Mouse (Mus musculus) hindbrain, postnatal 0 days (tissue): ENCODE results near the gene Tgm4. TPM values are rescaled to one million over a fixed set of nuclear protein-coding genes. Genes with fewer than 3 reads are reported as not detected.
A peak's percentile ranks its signal among the peaks of the same experiment; 100 is the strongest.

Experiments
- ATAC-seq: fragments of 200-750 bp; cut with Nextera tagmentation; 2 replicates; pipeline ENCODE4 v1.8.0; 2017; ENCODE audit warnings: mild to moderate bottlenecking, moderate TSS enrichment, moderate library complexity
- DNase-seq: peaks from one replicate; pipeline ENCODE4 v3.0.0-alpha.2; 2015; ENCODE audit warnings: low spot score
- H3K27ac ChIP-seq: fragments of 300-500 bp; sonication (generic); 2 replicates; pipeline ENCODE4 v1.5.1; 2014; ENCODE audit warnings: mild to moderate bottlenecking
- H3K27me3 ChIP-seq: fragments of 300-500 bp; sonication (generic); 2 replicates; pipeline ENCODE4 v1.6.1; 2014; ENCODE audit warnings: low read length, mixed read lengths; ENCODE audit not compliant: insufficient read depth
- H3K36me3 ChIP-seq: fragments of 300-500 bp; sonication (generic); 2 replicates; pipeline ENCODE4 v1.6.1; 2014; ENCODE audit warnings: low read length, mixed read lengths; ENCODE audit not compliant: insufficient read depth
- H3K4me1 ChIP-seq: fragments of 300-500 bp; sonication (generic); 2 replicates; pipeline ENCODE4 v1.6.1; 2014; ENCODE audit warnings: antibody characterized with exemption, low read length, mixed read lengths; ENCODE audit not compliant: insufficient read depth
- H3K4me2 ChIP-seq: fragments of 300-500 bp; sonication (generic); 2 replicates; pipeline ENCODE4 v1.6.1; 2014; ENCODE audit warnings: low read depth, mild to moderate bottlenecking, low read length, moderate library complexity, mixed read lengths
- H3K4me3 ChIP-seq: fragments of 300-500 bp; sonication (generic); 2 replicates; pipeline ENCODE4 v1.5.1; 2014; ENCODE audit warnings: low read length
- H3K9ac ChIP-seq: fragments of 300-500 bp; sonication (generic); replicated peaks from 2 replicates; pipeline ENCODE4 v1.6.1; 2014; ENCODE audit warnings: mild to moderate bottlenecking, low read length, moderate library complexity, mixed read lengths
- H3K9me3 ChIP-seq: fragments of 300-500 bp; sonication (generic); 2 replicates; pipeline ENCODE4 v1.6.1; 2016; ENCODE audit warnings: low read length, mixed read lengths
- CTCF ChIP-seq: IDR thresholded peaks from 2 replicates; pipeline ENCODE4 v1.5.1; 2016; ENCODE audit warnings: antibody characterized with exemption, control low read depth, low read depth
- WGBS: fragments of 180-500 bp; shearing (Covaris S2); extraction: QIAGEN DNeasy Blood & Tissue Kit; methylation state at CpG from one replicate; pipeline ENCODE4 v1.1.7; 2014; 5-methylcytosine and 5-hydroxymethylcytosine counted together
- polyA plus RNA-seq: library from polyadenylated mRNA; unstranded; fragments of >200 nt; fragmentation: Nextera tagmentation; extraction: Ambion mirVana; gene quantifications from 2 replicates; pipeline ENCODE4 v1.2.1, GENCODE M21; 2015
- total RNA-seq: library from RNA; depleted of rRNA; stranded (reverse); fragments of >200 nt; gene quantifications from 2 replicates; pipeline ENCODE4 v1.2.3, GENCODE M21; 2014

Gene Tgm4
- total and polyA plus RNA-seq, 2 experiments from 2014 or later, result 0.10 to 0.45 TPM

- Histone ChIP-seq H3K4me1 (no peaks in the 10 kb centered on the region; the same call in 1 of the 2 replicates), H3K27me3 (no peaks in the 10 kb centered on the region), H3K9me3 (no peaks in the 10 kb centered on the region), H3K27ac (no peak overlapping the region), H3K4me2 (no peak overlapping the region), H3K4me3 (no peak overlapping the region), H3K9ac (no peak overlapping the region), H3K36me3 (peaks cover 16% of the 10 kb centered on the region)
- ATAC-seq (no peak), DNase-seq (no peak)
- TF ChIP-seq CTCF, result no peak
These were observed 68.9 kb downstream of the Tgm4 start for GRCm38 (mm10) chr9:123103425-123103824.

DNA sequence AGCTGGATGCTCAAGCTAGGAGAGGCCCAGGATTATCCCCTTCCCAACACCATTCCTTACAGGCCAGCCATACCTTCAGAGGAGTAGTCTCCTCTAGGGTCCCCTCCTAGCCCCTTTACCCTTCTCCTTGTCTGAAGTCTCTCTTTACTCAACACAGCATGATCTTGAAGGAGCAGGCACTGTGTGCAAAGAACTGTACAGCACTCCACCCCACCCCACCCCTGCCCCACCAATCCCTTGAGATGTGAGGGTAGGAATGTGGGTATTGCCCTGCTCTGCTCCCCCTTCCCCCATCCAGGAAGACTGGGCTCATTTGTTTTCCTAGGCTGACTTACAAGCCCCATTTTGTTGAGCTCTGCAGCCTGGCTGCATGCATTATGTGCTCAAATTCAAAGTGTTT is 69.8 kb downstream of the Tgm4 start:
- ATAC-seq, result no peak
- H3K27ac ChIP-seq, result no peak overlapping the region
- no peak for TF ChIP-seq CTCF

GRCm38 (mm10) chr9:123107186-123107585 is 72.7 kb downstream of the Tgm4 start:
- DNase-seq, result no peak
- no peaks in the 10 kb centered on the region for H3K27me3 ChIP-seq
- TF ChIP-seq CTCF, result no peak
- H3K4me3 ChIP-seq, result no peak overlapping the region
- no peak for ATAC-seq
- H3K4me2 ChIP-seq, result no peak overlapping the region
- H3K9me3 ChIP-seq, result no peaks in the 10 kb centered on the region
- H3K36me3 ChIP-seq, result peaks cover 5% of the 10 kb centered on the region; the same call in 1 of the 2 replicates
- 94% methylated on average over 4 of the region's 4 CpGs for WGBS
- H3K9ac ChIP-seq, result no peak overlapping the region
- H3K4me1 ChIP-seq, result peaks cover 8% of the 10 kb centered on the region
- no peak overlapping the region for H3K27ac ChIP-seq

More for the DNA sequence above, 69.8 kb downstream of the Tgm4 start:
- Histone ChIP-seq H3K36me3 (peaks cover 15% of the 10 kb centered on the region), H3K9ac (no peak overlapping the region), H3K4me1 (no peaks in the 10 kb centered on the region; the same call in 1 of the 2 replicates), H3K4me2 (no peak overlapping the region), H3K27me3 (no peaks in the 10 kb centered on the region), H3K9me3 (no peaks in the 10 kb centered on the region), H3K4me3 (no peak overlapping the region)
- no peak for DNase-seq

GRCm38 (mm10) chr9:123109188-123109587 is 74.7 kb downstream of the Tgm4 start:
- Histone ChIP-seq H3K4me1 (peaks cover 14% of the 10 kb centered on the region), H3K9ac (no peak overlapping the region), H3K27me3 (no peaks in the 10 kb centered on the region), H3K27ac (no peak overlapping the region), H3K4me3 (no peak overlapping the region), H3K36me3 (peaks cover 4% of the 10 kb centered on the region; the same call in 1 of the 2 replicates), H3K4me2 (no peak overlapping the region), H3K9me3 (no peaks in the 10 kb centered on the region)
- no peak for TF ChIP-seq CTCF
- 85% methylated on average over 7 of the region's 7 CpGs for WGBS
- no peak for DNase-seq
- ATAC-seq, result no peak

DNA sequence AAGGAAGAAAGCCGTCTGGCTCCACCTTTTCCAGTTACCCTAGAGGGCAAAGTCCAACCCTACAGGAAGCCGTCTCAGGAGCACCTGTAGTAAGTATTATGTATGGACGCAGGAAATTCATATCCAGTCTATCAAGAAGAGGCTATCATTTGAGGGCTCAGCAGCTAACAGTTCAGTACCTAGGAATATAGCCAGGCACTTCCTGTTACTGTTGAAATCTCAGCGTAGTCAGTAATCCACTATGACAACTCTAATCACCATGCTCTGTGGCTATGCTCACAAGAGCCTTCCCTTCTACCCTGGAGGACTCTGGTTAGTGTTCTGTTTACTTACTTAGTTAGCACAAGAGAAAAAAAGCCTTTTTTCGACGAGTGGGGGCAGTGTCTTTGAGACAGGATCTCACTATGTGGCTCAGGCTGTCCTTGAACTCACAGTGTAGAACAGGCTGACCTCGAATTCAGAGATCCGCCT is 77.3 kb downstream of the Tgm4 start:
- no peaks in the 10 kb centered on the region for H3K36me3 ChIP-seq
- H3K4me3 ChIP-seq, result peak overlapping the region; percentile 77
- H3K27ac ChIP-seq, result no peak overlapping the region
- DNase-seq (peak; percentile 4), ATAC-seq (no peak)
- peaks cover 15% of the 10 kb centered on the region for H3K4me1 ChIP-seq
- no peaks in the 10 kb centered on the region for H3K9me3 ChIP-seq
- peak overlapping the region; percentile 84 for H3K4me2 ChIP-seq
- peak overlapping the region; percentile 85; the same call in 1 of the 2 replicates for H3K9ac ChIP-seq
- TF ChIP-seq CTCF, result no peak
- no peaks in the 10 kb centered on the region for H3K27me3 ChIP-seq
- WGBS, result 66% methylated on average over 8 of the region's 8 CpGs

- Histone ChIP-seq H3K9ac (peak within 1 kb of the TSS; percentile 85), H3K4me3 (peak within 1 kb of the TSS; percentile 77), H3K4me1 (peaks cover 15% of the 10 kb centered on the region), H3K4me2 (peak within 1 kb of the TSS; percentile 84), H3K9me3 (no peaks in the 10 kb centered on the region), H3K27ac (peak within 1 kb of the TSS; percentile 92), H3K36me3 (no peaks in the 10 kb centered on the region), H3K27me3 (no peaks in the 10 kb centered on the region)
- DNase-seq (peak; percentile 96), ATAC-seq (peak; percentile 96)
- under 1% methylated on average over 79 of the region's 79 CpGs for WGBS
- TF ChIP-seq CTCF, result peak; percentile 11; the same call in 1 of the 2 replicates
These were observed 78.4 kb downstream of the Tgm4 start, which contains the start of the genes Zdhhc3 and Exosc7 for GRCm38 (mm10) chr9:123112805-123113521. Gene Zdhhc3, minus strand, starts transcription at chr9:123113205. Gene Exosc7, plus strand, starts transcription at chr9:123113215.

DNA sequence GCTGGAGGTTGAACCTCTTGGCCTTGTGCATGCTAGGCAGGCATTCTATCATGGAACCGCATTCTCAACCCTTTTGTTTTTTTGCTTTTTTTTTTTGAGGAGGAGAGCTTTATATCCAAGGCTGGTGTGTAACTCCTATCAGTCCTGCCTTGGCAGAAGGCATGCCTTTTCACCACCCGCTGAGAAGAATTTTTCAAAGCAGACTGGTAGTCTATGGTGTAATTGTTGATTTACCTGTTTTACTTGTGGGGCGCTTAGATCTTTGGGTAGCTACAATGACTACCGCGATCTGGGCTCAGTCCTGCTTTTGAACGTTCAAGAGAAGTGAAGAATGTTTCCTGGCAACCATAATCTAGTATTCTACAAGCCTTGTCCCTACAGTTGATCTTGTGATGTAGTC is 79.4 kb downstream of the Tgm4 start:
- TF ChIP-seq CTCF, result no peak
- H3K36me3 ChIP-seq, result peaks cover 1% of the 10 kb centered on the region; the same call in 1 of the 2 replicates
- peaks cover 15% of the 10 kb centered on the region for H3K4me1 ChIP-seq
- ATAC-seq (no peak), DNase-seq (no peak)
- peak overlapping the region; percentile 77 for H3K4me3 ChIP-seq
- no peaks in the 10 kb centered on the region for H3K9me3 ChIP-seq
- peak overlapping the region; percentile 84 for H3K4me2 ChIP-seq
- H3K27me3 ChIP-seq, result no peaks in the 10 kb centered on the region
- peak overlapping the region; percentile 92 for H3K27ac ChIP-seq
- peak overlapping the region; percentile 85 for H3K9ac ChIP-seq
- 53% methylated on average over 6 of the region's 6 CpGs for WGBS
